Comparison of ENCODE assay signal across 15 mouse cellular contexts in the genomic region with DNA sequence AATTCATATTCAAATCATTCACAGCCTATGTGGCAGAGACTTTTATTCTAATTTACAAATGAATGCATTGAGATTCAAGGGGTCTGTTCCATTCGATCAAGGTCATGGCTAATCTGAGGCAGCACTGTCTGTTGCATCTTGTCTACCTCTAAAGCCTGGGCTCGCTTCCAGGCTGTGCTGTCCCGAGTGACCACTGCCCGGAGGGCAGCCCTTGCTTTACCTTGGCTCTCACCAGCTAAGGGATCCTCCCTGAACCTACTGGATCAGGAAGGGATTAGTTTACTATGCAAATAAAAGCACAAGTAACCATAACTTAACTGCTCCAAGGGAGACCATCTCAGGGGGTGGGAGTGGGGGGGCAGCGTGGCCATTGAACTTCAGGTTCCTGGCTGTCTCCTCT.
"Had no signal": no experiment of that assay in that cellular context is flagged by ENCODE, and none has a peak within 500 bp of the region (broad histone marks: within the 10 kb centered on the region; RNA-seq: fewer than 3 reads in every experiment).

No protein-coding gene starts in this region.

- DNase-seq: heart, postnatal 10 days; heart, postnatal 14 days; heart, postnatal 36 days; kidney, adult 11 months; kidney, adult 18-20 months; kidney, adult 2 months; kidney, adult 8-10 months; kidney, adult 9 months; kidney, postnatal 10 days; kidney, postnatal 14 days; kidney, postnatal 25 days; kidney, postnatal 36 days; kidney, postnatal 4 days; layer of hippocampus, adult 9-11 months; layer of hippocampus, postnatal 36 days had no signal
